Mouse (Mus musculus): ENCODE results near the gene Tgfbr3l.
"Not testable (repeated sequence)": the region's sequence is repeated elsewhere in the genome, so short reads cannot be mapped to it uniquely, and the experiment has no call there.

The Tgfbr3l gene

DNA sequence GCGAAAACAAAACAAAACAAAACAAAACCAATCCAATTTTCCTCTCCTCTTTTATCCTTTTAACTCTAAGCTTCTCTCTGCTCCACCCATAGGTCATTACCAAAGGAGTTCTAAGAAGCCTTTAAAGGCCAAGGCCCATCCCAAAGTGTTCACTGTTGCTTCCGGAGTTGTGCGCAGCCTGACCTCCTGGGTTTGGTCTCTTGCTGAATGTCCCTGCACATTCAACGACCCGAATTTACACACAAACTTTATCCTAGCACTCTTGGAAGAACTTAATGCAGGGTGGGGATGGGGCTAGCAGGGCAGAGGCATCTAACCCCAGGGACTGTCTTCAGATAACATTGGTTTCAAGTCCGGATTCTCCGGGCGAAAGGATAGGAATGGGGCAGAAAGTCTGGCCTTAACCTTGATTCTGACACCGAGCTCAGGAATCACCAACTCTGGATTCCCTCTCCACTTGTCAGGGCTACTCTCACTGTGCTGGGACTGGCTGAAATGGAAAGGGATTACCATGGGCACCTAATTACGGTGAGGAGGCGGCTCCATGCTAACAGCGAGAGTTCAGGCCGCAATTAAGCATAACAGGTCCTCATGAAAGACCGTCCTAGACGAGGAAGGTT lies 10.1 kb upstream of the Tgfbr3l start:
- DNase-seq (ENCODE audit: low spot score), result no peak

DNA sequence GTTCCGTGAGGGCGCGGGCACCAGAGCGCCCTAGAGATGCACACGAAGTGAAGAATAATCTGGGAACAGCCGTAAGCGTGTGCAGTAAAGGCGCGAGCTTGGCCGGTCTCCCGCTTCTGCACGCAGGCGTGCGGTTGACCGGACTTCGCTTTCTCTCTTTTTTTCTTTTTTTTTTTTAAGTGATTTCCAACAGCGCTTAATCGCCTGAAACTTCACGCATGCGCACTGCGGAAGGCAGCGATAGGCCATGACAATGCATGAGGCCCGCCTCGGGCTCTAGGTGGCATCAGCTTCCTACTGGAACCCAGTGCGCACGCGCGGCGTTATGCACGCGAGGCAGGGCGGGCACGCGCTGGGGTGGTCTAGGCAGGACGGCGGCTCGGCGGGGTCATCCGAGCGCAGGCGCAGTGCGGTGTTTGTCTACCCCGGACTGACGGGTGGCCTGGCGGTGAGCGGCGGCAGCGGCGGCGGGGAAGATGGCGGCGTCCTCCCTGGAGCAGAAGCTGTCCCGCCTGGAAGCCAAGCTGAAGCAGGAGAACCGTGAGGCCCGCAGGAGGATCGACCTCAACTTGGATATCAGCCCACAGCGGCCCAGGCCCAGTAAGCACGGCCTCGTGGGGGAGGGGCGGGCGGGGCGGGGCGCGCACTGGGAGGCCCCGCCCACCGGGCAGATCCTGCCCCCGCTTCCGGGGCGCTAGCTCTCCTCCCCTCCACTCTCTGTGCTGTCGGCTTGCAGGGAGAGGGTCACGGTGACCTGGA lies 9.4 kb upstream of the Tgfbr3l start, which contains the start of the genes Map2k7 and Gm49320:
Gene Map2k7 (plus strand): TSS at position 307 of the 759 bp plus-strand sequence.
Gene Gm49320 (plus strand): TSS at position 432 of the 759 bp plus-strand sequence.
- DNase-seq (ENCODE audit: low spot score), result peak; percentile 100

DNA sequence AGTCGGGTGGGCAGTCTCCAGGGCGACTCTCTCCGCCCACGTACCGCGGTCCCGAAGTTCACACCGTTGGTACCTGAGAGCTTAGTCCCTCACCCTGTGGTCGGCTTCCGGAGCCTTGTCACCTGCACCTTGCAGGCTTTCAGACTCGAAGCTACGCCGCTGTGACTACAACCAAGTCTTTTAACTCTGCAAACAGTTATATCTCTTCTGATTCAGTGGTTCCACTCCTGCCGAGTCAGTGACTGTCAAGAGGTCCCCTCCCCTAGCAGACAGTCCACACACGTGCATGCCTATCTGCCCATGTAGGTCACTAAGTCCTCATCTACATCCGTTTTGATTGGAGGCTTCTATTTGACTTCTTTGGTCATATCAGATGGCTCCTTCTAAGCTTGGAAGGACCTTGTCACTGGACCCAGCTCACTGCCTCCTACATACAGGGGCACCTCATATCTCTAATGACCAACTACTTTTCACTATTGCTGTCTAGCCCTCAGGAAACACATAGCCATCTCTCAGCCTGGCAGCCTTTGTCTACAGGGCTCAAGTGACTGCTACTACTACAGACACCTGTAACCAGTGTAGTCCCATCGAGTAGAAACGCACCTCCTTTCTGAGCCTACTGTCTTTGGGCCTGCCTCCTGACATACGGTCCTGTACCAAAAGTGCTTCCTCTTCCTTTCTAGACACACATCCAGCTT lies 8.7 kb upstream of the Tgfbr3l start:
- DNase-seq (ENCODE audit: low spot score), result no peak

DNA sequence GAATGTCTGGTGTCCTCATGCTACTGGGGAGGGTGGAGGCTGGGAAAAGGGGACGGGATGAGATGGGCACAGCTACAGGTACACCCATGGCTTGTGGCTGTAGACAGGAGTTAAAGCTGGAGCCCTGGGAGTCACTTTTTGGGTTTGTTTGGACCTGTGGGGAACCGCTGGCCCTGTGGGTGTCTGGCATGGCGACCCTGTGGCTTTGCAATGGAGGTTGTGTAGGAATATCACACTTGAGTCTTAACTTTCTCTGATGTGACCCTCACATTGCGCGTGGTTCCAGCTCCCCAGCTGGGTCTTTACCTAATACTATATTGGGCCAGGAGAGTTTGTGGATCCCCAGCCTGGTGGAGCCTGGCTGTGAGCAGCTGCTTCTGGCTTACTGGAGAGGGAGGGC lies 3.0 kb upstream of the Tgfbr3l start:
- no peak for DNase-seq (ENCODE audit: low spot score)

DNA sequence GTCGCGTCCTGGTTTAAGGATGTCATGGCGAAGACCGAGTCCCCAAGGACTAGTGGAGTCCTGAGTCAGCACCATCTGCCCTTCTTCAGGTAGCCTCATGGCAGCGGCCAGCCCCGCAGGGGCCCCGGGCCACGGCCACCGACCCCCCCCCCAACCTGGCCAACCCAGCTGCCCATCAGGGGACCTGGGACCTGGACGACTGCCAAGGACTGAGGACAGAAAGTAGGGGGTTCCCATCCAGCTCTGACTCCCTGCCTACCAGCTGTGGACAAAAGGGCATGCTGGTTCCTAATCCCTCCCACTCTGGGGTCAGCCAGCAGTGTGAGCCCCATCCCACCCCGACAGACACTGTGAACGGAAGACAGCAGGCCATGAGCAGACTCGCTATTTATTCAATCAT lies 2.3 kb upstream of the Tgfbr3l start:
- DNase-seq (ENCODE audit: low spot score), result no peak

DNA sequence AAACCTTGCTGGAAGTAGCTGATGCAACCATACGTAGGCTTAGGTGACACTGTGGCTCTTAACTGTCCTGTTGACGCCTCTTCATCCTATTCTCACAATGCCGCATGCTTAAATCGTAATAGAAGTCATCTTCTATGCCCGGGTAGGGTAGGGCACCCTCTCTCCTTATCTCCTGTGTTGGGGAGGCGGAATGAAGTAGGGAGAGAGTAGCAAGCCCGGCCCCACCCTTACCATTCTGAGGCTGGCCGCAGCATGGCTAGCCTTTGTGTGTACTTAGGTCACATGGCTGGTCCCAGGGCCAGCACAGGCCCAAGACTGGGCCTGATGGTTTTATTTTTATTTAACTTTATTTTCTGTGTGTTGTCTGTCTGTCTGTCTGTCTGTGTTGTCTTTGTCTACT lies 773 bp upstream of the Tgfbr3l start:
- DNase-seq (ENCODE audit: low spot score), result no peak

DNA sequence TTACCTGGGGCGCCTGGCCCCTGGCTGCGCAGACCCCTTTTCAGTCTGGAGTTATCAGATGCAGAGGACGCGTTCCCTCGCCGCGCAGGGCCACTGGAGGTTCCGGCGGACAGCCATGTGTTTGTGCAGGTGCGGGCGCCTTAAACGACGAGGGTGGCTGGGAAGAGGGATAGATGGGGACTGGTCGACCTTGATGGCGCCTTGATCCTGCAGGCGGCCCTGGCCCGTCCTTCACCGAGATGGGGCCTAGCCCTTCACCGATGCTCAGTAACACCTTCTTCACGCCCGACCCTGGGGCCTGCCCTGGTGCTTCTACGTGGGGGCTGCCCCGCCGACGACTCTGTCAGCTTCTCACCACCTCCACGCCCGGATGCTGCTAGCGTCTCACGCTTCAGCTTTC lies 1.2 kb downstream of the Tgfbr3l start:
- DNase-seq (ENCODE audit: low spot score), result peak; percentile 62

DNA sequence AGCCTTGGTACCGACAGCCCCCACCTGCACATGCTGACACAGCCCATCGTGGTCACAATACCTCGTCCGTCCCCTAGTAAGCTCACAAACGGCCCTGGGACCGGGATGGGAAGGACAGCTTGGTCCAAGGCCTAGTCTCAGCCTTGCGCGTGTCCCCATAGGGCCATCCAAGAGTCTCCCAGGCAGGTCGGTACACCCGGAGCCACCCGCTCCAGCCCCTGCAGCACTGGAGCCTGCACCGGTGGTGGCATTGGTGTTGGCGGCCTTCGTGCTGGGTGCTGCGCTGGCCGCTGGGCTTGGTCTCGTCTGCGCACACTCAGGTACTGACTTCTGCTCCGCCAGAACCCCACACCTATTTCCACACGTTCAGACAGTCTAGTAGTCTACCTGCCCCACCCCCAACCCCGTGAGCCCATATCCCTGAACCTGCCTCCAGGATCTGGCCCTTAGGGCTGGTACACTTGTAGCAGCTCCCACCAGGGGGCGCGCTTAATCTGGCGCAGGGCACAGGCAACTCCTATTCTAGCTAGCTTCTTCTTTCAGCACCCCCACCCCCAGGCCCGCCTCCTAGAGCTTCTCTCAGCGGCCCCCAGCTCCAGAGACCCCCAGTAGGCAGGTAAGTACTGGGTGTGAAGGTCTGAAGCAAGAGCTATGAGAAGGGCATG lies 2.4 kb downstream of the Tgfbr3l start:
- DNase-seq (ENCODE audit: low spot score), result peak; percentile 59

DNA sequence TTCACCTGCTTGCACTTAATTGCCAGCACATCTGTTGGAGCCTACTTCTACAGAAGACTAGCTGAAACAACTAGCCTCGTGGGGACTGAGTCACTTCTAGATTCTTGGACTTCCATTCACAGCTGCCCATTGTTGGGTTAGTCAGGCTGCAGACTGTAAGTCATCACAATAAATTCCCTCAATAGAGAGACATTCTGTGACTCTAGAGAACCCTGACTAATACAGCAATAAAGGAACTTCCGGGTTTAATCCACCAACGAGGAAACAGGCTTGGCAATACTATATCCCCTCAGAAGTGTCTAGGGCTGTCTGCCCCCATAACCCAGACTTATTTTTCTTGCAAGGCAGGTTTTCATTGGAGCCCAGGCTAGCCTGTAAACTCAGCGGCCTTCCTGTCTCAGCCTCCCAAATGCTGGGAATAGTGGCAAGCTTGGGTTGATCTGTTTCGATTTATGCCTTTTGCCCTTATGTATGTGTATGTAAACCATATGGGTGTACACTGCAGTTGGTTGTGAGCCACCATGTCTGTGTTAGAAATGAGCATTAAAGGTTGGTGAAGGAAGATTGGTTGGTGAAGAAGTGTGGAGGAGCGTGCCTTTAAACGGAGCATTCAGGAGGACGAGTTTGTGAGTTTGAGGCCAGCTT lies 4.2 kb downstream of the Tgfbr3l start:
- no peak for DNase-seq (ENCODE audit: low spot score)

DNA sequence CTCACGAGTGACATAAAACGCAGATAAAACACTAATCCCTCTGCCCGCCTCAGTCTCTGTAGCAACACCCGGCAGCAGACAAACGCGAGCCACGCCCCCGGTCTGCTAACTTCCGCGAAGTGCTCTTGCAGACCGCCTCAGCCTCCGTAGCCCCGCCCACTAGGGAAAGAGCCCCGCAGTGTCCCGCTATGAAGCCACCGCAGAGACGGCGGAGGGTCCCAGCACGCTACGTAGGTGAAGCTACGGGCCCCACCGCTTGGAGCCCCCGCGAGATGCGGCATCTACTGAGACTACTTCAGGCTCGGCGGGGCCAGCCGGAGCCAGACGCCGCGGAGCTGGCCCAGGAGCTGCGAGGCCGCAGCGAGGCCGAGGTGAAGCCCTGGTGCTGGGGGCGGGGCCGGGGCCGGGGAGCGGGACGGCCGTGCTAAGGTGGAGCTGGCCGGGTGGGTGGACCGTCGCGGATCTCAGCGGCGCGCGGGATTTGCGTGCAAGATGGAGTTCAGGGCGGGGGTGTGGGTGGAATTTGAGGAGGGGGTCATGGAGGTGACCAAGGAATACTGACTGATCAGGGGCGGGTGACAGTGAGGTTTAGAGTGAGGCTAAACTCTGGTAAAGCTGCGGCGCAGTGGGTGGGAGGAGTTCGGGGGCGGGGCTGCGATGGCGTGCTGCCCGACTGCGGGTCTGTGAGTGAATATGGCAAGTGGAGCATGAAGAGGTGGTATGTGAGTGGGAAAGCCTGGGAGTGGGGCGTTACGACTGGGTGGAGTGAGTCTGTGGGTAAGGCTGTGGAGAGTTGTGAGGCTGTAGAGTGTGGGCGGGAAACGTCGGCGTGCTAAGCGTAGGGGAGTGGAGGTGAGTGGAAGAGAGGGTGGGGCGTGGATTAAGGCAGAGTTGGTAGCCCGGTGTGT lies 5.2 kb downstream of the Tgfbr3l start, which contains the start of gene Snapc2:
Gene Snapc2 (plus strand): TSS at position 147 of the 908 bp plus-strand sequence.
- DNase-seq (ENCODE audit: low spot score), result peak; percentile 91

DNA sequence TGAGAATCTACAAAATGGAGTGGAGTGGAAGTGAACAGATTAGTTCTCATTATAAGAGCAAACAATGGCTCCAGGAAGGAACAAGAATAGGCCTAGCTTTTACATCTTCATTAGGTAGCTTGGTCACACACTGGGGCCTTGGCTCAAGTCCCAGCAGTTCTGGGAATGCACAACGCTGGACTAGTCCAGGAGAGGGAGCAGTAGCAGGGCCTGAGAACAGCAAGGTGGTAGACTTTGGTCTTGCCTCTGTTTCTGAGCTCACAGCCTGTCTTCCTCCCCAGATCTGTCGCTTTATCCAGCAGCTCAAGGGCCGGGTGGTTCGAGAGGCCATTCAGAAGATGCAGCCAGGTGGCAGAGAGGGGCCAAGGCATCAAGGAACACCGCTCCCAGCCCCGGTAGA lies 6.0 kb downstream of the Tgfbr3l start:
- DNase-seq (ENCODE audit: low spot score), result no peak

DNA sequence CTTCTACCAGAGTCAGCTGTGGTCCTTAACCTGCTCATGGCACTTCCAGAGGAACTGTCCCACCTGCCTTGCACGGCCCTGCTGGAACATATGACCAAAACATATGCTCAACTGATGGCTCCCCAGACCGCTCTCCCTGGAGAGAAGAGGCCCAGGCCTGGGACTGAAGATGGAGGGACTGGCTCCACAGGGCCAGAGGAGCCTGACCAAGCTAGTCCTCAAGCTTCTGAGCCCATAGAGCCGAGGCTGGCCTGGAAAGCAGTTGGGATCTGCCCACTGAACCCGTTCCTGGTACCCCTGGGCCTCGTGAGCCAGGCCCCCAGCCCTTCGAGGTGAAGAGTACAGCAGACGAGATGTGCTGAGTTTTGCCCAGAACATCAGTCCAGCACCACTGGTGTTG lies 7.5 kb downstream of the Tgfbr3l start:
- not testable (repeated sequence) for DNase-seq (ENCODE audit: low spot score)

DNA sequence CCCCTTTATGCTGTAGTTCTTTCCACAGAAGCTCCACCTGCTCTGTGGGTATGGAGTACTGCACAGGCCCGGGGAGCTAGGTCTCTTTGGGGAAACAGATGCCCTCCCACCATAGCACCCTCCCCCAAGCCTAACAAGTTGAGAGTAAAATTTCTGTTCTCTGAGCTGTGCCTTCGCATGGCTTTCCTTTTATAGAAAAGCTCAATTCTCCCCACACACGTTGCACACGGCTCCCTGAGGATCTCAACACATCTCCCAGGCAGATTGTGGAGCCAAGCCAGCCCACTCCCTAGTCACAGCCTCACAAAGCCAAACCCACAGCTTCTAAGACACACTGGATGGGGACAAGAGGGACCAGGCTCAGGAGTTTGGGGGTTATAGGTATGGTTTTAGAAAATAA lies 8.9 kb downstream of the Tgfbr3l start:
- no peak for DNase-seq (ENCODE audit: low spot score)

DNA sequence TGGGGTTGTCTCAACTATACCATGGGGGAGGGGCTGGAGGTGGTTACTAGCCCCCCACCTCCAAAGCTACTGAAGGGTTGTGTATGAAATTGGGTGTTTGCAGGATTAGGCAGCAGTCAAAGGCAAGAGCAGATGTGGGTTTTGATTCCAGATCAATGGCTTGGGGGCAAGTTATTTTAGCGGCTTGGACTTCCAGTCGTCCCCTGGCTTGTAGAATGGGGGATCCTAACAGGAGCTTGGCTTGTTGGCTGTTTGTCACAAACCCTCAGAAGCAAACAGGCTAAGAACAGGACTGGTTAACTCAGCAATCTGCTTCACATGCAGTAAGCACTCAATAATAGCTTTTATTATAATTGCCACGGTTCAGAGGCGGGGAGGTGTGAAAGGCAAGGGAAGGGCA lies 9.3 kb downstream of the Tgfbr3l start:
- DNase-seq (ENCODE audit: low spot score), result no peak

DNA sequence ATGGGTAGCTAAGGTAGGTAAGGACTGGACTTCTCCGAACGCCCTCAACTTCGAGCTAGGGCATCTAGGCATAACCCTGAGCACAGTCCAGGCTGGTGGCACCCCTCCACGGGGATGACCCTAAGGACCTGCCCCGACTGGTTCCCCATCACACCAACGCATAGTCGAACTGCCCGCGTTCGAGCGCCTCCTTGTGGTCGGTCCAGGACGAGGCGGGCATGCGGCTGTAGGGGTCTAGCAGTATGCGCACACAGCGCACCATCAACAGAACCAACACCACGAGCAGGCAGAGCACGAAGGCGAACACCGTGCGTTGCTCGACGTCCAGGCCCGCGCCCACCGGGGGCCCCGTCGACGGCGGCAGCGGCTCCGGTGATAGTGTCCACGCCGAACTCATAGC lies 10.2 kb downstream of the Tgfbr3l start:
- DNase-seq (ENCODE audit: low spot score), result peak; percentile 49

DNA sequence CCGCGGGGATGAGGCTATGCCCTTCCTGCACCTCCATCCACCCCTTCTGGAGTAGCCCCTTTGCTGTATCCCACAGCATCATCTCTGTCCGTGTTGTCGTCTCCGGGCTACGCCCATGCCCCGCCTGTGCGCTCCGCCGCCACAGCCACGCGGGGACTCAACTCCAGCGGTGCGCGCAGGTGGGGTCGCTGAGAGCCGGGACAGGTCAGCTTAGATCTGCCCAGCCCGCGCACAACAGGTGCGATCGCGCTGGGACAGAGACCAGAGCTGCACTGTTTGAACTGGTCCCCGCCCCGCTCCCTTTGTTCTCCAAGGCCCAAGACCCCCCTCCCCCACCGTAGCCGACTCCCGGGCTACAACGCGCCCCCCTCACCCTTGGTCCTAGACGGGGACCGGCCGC lies 10.7 kb downstream of the Tgfbr3l start:
- no peak for DNase-seq (ENCODE audit: low spot score)

DNA sequence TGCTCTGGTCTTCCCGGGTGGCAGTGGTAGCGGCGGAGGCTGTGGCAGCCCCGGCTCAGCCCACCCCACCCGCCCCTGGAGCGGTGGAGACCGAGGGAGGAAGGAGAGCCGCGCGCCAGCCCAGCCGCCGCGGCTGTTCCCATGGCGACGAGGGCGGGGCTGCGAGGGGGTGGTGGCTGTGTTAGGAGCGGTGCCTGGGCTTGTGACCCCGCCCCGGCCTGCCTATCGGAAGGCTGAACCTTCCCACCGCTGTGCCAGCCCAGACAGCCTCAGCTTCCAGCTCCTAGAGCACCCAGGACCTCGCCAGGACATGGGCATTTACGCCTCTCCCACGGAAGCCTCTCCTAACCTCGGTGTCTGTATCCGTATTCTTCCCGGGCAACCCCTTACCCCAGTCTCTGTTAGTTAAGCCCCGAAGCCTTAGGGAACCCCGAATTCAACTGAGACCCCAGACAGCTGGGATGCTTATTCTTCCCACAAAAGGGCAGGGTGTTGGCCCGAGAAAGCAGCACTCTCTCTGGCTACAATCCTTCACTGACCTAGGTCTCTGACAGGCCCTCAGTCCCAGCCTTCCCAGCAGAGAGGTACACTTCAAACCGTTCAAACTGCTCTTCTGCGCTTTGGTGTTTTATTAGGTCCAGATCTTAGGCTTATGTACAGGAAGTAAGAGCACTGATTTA lies 11.3 kb downstream of the Tgfbr3l start, which contains the start of gene Ctxn1:
Gene Ctxn1 (minus strand): TSS at position 150 of the 680 bp plus-strand sequence.
- DNase-seq (ENCODE audit: low spot score), result peak; percentile 94

DNA sequence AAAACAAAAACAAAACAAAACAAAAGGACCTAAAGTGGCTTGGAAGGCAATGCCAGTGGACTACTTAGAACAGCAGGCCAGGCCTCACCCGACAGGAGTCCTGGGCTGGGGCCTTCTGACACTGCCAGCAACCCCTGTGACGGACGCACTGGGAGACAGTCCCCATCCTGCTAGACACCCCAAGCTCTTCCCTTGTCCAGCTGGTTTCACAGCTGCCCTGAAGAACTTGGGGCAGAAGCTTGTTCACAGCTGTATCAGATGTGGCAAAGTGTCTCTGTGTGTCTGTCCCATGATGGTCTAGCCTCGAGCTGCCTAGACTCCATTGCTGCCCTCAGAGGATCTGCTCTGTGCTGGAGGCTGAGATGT lies 11.8 kb downstream of the Tgfbr3l start:
- DNase-seq (ENCODE audit: low spot score), result no peak

DNA sequence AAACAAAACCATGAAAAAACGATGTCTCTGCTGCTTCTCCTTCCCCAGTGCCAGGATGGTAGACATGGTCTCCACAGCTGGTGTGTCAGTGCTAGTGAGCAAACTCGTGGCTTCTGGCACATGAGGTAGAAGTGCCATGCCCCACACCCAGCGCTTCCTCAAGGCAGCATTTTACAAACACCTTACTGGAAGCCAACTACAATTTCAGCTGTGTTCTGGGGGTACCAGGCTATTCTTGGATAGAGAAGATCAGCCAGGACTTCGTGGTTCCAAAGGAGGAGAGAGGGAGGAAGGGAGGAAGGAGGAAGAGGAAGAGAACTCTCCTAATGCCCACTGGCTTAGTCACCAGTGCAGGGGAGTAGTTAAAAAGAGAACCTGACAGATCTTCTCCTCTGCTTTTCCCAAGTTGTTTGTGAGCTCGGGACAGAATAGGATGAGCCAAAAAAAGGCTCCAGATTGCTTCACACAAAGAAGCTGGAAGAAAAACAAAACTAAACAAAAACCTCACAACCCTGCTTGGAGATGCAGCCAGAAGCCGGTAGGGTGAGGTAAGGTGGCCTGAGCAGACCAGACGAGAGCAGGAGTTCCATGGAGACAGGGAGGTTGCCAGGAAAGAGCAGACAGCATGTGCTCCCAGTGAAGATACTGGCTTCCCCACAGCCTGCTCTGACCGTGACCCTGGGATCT lies 15.2 kb downstream of the Tgfbr3l start:
- DNase-seq (ENCODE audit: low spot score), result no peak

Measured in ovary, adult 18-20 months (tissue).